Mouse (Mus musculus) megakaryocyte, embryonic 14.5 days (primary cell): Measurements from ENCODE around the gene Nxpe3.

Source experiments
- FLI1 ChIP-seq: IDR thresholded peaks from 2 replicates; pipeline ENCODE4 v1.6.1; 2012; ENCODE audit warnings: low read length, inconsistent platforms, mixed read lengths
- GATA1 ChIP-seq: IDR thresholded peaks from 3 replicates; pipeline ENCODE4 v1.6.1; 2012; ENCODE audit warnings: mixed read lengths, low read length, inconsistent platforms, borderline replicate concordance

DNA sequence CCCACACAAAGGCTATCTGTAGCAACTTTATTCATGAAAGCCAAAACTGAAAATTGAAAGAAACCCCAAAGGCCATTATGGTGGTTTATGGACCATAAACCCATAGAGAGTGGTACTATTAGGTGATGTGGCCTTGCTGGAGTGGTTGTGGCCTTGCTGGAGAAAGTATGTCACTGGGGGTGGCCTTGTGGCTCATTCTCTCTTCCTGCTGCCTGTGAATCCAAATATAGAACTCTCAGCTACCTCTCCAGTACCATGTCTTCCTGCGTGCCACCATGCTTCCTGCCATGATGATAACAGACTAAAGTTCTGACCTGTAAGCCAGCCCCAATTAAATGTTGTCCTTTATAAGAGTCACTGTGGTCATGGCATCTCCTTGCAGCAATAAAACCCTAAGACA is 90.3 kb downstream of the Nxpe3 start:
- no peak for TF ChIP-seq GATA1
- no peak for TF ChIP-seq FLI1
